Mouse (Mus musculus) central nervous system, embryonic 14 days (tissue): ENCODE results near the gene Col4a3bp. TPM values are rescaled to one million over a fixed set of nuclear protein-coding genes. Genes with fewer than 3 reads are reported as not detected.

Experiments used
- polyA plus RNA-seq: library from polyadenylated mRNA; depleted of rRNA; stranded (reverse); fragments of >200 nt; gene quantifications from 2 replicates; pipeline ENCODE4 v1.2.3, GENCODE M21; 2012; rRNA removed

Col4a3bp gene
- 20.8 and 21.5 TPM in 2 replicates for polyA plus RNA-seq

GRCm38 (mm10) chr13:96542081-96542889 is at the start of gene Col4a3bp, which contains the start of gene Polk:
TSS of gene Col4a3bp (plus strand) at chr13:96542618.
TSS of gene Polk (minus strand) at chr13:96542579.

GRCm38 (mm10) chr13:96670406-96671077 is 128.1 kb downstream of the Col4a3bp start, which contains the start of gene Hmgcr:
TSS of gene Hmgcr (minus strand) at chr13:96670936.

Other genes starting within 250 kb of the Col4a3bp start
- 16.7 and 20.0 TPM in 2 replicates for gene Poc5, start 154.3 kb upstream of the Col4a3bp start, polyA plus RNA-seq
- 0.04 and 0.09 TPM in 2 replicates for gene Ankdd1b, start 71.4 kb upstream of the Col4a3bp start, polyA plus RNA-seq
- gene Gm17622, start 51.9 kb upstream of the Col4a3bp start, polyA plus RNA-seq = not detected in 2 replicates
- 5.6 and 6.0 TPM in 2 replicates for gene Polk, start within 50 bp of the Col4a3bp start, polyA plus RNA-seq
- gene Hmgcr, start 128.3 kb downstream of the Col4a3bp start, polyA plus RNA-seq = 96.9 and 112 TPM in 2 replicates
- gene Ankrd31, start 205.7 kb downstream of the Col4a3bp start, polyA plus RNA-seq = 0.01 TPM in 2 replicates